Mouse (Mus musculus) cerebellum, postnatal 4 days (tissue): ENCODE results near the gene Fam92b.

Experiments
- DNase-seq, 2 experiments: peaks; one replicate each; pipeline ENCODE4 v3.0.0; 2022; ENCODE audit warnings: low spot score in 2 of 2, mixed read lengths in 1 of 2

Gene Fam92b

DNA sequence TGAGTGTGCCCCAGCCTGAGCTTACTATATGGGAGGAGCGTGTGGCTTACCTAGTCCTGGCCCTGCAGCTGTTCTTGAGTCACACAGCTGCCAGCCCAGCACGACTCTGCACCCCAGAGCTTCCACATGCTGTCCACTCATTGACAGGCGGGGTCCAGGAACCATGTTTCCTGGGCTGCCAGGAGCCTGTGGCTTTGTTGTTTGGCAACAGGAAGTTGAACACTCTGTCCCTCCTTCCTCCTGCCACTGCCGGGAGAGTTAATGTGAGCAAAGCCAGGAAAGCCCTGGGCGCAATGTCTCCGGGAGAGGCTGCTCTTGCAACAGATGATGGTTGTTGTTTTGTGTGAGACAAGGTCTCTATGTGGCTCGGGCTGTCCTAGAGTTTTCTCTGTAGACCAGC lies 24.6 kb downstream of the Fam92b start:
- peak in 1 of 2 experiments; percentile 42 for DNase-seq

- peak in 1 of 2 experiments; percentile 70 for DNase-seq
Observed at GRCm38 (mm10) chr8:120151151-120151550, 26.1 kb downstream of the Fam92b start.

- DNase-seq: no peak
Observed at GRCm38 (mm10) chr8:120150028-120150427, 27.2 kb downstream of the Fam92b start.

DNA sequence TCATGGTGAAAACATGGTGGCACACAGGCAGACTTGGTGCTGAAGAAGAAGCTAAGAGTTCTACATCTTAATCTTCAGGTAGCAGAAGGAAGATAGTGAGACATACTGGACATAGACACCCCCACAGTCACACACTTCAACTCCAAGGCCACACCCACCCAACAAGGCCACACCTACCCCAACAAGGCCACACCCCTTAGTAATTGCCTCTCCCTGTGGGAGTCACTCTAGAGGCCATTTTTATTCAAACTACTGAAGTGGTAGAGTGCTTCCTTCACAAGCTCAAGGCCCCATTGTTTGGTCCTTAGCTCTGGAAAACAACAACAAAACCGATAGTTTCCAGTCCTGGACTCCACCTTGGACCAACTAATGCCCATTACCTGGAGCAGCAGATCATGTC lies 31.2 kb downstream of the Fam92b start:
- DNase-seq: no peak

GRCm38 (mm10) chr8:120144652-120145301 lies 32.5 kb downstream of the Fam92b start:
- DNase-seq: no peak

DNA sequence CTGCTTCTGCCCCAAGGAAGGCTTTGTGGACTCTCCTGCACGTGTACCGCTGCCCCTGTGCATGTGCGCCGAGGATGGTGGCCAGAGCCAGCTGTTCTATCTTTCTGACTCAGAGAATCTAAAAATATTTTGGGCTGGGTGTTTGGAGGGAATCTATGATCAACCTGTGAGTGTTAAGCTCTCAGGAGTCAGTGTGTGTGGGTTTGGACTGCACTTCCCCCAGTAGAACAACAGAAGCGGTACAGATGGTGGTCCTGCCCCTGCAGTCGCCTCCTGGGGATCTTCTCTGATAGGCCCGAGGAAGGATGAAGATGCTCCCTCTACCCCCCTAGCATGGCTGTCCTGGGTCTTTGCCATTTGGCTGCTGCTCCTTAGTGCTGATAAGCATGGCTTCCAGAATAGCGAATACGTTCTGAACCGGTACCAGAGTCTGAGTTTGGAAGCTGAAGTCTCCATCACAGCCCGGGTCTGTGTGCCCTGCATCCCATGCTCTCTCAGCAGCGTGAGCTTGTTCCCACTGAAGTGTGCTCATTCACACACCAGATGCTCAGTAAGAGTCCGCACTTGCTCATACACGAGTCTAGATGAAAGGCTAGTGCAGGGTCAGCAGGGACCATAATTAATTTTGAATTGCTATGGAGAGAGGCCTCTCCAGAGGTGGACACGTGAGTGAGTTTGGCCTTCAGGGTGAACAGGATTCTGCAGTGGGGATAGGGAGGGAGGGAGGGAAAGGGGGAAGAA lies 33.2 kb downstream of the Fam92b start:
- peak in 1 of 2 experiments; percentile 40 for DNase-seq

GRCm38 (mm10) chr8:120140769-120141168 lies 36.5 kb downstream of the Fam92b start:
- no peak for DNase-seq

DNA sequence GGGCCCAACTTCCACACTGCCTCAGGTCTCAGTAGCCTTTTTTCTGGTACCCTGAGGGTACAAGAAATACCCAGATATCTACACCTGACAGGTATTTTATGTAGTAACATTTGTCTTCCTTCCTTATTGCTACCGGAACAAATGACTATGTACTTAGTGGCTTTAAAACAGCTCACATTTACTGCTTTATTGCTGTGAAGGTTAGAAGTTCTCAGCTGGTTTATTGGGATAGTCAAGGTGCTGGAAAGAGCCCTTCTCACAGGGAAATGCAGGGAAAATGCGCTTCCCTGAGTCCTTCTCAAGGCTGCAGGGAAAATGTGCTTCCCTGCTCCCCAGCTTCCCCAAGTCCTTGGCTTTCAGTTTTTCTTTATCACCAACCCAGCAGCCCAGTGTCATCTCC lies 38.3 kb downstream of the Fam92b start:
- DNase-seq: no peak

- DNase-seq: no peak
Observed at GRCm38 (mm10) chr8:120136618-120137017, 40.6 kb downstream of the Fam92b start.

DNA sequence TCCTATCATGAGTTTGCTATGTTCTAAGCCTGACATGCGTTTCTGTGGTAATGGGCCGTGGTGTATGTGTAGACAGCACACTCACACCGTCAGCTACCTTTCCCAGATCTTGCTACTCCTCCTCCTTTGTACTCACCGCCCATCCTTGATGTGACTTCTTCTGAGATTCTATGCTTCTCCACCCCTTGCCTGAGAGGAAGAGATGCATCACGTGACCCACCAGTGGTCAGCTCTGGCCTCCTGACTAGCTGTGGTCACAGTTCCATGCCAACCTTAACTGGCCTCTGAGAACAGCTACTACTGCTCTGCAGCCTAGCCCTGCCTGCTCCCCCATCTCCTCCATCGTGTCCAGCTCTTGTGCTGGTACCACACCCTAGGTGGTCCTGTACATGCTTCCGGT lies 41.6 kb downstream of the Fam92b start:
- no peak for DNase-seq

DNA sequence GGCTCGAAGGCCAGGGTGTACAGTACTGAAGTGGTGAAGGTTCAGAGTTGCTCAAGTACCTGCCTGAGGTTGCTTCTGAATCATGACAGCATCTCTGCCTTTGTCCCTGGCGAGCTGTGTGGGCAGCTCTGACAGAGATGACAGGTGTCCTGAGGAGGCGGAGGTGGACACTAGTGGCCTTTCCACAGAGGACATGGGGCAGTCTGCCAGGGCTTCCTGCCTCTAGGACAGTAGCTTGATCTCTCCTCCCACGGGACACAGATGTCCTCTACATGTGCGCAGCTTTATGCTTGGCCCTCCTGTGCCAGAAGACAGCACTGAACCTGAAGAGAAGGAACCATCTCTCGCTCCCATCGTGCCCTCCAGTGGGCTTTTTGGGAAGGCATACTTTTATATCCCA lies 44.1 kb downstream of the Fam92b start:
- DNase-seq: no peak

- no peak for DNase-seq
Observed at GRCm38 (mm10) chr8:120131158-120131557, 46.1 kb downstream of the Fam92b start.

GRCm38 (mm10) chr8:120129547-120129946 lies 47.7 kb downstream of the Fam92b start:
- no peak for DNase-seq

DNA sequence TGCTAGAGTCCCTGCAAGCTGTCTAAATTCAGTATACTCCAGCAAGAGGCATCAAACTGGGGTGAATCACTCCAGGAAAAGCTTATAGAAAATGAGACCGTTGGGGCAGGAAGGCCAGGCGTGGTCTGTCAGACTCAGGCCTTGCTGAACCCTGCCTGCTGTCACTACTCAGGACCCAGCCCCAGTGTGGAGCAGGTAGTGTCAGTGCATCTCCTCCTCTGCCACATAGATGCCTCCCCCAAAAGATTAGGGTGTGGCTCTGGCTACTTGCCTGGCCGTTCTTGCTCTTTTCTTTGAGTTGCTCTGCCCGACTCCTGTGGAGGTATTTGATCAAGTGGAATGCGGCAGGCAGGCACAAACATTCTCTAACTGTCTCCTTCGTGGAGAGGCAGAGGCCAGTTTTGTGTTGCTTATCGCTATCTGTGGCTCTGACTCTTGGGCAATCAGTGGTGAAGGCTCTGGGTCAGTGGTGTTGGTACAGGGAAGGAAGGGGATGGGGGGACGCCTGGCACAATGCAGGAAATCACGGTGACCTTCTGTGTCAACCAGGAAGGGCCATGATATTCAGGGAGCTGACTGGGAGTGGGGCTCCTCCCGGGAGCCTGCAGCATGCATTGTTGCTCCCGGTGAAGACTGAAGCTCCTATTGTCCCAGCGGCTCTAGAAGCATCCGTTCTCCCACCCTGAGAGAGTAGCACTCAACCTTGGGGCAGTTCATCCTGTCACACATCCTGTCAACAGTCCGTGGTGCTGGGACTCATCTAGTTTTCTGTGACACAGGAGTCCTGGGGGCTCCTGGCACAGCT lies 50.7 kb downstream of the Fam92b start:
- DNase-seq: no peak

DNA sequence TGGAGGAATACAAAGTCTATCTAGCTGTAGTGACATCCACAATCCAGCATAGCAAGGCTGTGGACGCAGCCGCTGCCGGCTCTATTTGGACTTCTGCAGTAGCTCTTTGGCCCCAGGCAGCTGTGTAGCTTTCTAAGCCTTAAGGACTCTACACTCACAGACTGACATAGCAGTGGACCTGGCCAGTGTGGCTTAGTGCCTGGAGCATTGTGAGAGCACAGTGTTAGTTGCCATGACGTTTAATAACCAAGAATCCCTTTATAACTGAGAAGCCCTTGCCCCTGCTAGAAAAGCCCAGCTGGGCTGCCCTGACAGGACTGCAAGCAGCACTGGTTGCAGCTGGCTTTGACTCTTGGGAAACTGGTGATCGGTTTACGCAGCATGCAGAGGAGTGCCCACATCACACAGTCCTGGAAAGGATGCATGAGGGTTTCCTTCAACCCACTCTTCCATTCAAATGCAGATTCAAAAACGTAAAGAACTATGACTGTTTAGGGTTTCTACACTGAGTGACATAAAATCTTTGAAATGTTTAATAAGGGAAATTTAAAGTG lies 52.4 kb downstream of the Fam92b start:
- no peak for DNase-seq

DNA sequence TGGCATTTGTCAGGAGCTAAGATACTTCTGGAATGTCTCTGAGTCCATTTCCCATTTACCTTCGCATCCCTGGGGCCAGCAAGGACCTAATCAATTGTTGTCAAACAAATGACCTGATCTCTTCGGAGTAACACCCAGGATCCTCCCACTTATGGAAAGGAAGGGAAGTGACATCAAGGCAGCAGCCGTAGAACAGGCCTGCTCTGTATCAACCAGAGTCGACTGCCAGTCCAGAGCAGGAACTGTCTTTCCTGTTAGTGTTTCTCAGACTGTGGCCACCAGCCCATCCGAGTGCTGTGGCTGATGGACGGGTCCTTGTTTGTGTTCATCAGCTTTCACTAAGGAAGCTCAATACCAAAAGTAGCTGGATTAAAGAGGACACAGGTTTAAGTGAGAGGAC lies 53.0 kb downstream of the Fam92b start:
- no peak for DNase-seq

DNA sequence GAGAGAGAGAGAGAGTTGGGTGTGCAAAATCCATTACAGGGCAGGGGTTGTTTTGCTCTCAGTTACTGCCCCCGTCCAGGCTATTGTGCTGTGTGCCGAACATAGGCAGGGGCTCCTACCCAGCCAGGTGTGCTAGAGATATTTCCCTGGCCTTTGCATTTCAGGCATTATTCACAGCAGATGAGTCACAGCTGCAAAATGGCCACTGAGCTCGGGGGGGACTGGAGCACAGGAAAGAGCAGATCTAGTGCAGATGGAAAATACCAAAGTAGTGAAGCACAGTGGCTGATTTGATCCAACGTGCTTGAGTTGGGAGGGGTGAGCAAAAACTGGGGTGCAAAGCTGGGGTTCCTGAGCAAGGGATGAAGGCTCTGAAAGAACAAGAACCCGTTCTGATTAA lies 56.3 kb downstream of the Fam92b start:
- no peak for DNase-seq

- no peak for DNase-seq
Observed at GRCm38 (mm10) chr8:120119931-120120330, 57.3 kb downstream of the Fam92b start.

- DNase-seq: no peak
Observed at GRCm38 (mm10) chr8:120119429-120119828, 57.8 kb downstream of the Fam92b start.

DNA sequence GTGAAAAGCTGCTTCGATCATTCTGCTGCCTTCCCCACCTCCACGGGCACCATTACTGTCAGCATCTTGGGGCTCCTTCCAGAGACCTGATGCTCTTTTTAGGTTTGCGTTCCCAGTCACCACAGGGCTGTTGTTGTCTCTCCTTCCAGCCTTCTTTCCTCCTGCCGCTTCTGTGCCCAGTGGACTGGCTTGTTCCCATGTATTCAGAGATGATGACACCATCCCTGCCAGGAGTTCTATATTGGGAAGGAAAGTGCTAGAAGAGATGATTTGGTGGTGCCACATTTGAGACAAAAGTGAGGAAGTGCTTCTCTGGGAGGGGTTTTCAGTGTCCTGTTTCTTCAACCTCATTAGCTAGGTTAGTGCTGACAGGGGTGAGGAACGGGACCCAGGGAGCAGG lies 58.4 kb downstream of the Fam92b start:
- DNase-seq: no peak

- DNase-seq: no peak
Observed at GRCm38 (mm10) chr8:120118162-120118561, 59.1 kb downstream of the Fam92b start.

- DNase-seq: no peak
Observed at GRCm38 (mm10) chr8:120116600-120116999, 60.7 kb downstream of the Fam92b start.
